Mouse (Mus musculus) spleen, postnatal 14 days (tissue): Measurements from ENCODE around the gene Tusc2.
"Not testable (repeated sequence)": the region's sequence is repeated elsewhere in the genome, so short reads cannot be mapped to it uniquely, and the experiment has no call there.

Experiments
- DNase-seq, 2 experiments: peaks; one replicate each; pipeline ENCODE4 v3.0.0; 2021 to 2022; ENCODE audit warnings: low spot score in 2 of 2

The Tusc2 gene

DNA sequence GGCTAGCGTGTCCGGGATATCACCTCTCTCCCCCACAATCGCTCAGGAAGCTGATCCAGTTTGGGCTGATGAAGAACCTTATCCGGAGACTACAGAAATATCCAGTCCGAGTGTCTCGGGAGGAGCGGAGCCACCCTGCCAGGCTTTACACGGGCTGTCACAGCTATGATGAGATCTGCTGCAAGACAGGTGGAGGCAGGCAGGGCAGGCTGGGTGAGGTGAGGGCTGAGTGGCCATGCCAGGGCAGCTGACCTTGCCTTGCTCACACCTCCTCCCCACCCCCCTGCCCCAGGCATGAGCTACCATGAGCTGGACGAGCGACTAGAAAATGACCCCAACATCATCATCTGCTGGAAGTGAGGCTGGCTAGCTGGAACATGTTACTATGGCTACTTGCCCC is 17.9 kb upstream of the Tusc2 start:
- no peak for DNase-seq

DNA sequence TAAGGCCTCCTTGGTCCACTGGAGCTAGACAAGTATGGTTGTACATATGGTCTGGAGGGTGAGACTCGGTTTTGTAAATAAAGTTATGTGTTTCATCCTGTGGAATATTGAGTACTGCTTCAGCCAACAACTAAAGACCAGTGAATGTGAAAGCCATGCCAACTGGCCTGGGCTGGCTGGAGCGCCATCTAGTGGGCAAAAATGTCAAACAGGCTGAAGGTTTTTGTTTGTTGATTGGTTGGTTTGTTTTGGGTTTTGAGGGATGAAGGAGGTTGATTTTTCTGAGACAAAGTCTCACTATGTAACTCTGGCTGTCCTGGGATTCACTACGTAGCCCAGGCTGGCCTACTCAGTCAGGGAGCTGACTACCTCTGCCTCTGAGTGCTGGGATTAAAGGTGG is 17.5 kb upstream of the Tusc2 start:
- peak; percentile 56 to 80 for DNase-seq

DNA sequence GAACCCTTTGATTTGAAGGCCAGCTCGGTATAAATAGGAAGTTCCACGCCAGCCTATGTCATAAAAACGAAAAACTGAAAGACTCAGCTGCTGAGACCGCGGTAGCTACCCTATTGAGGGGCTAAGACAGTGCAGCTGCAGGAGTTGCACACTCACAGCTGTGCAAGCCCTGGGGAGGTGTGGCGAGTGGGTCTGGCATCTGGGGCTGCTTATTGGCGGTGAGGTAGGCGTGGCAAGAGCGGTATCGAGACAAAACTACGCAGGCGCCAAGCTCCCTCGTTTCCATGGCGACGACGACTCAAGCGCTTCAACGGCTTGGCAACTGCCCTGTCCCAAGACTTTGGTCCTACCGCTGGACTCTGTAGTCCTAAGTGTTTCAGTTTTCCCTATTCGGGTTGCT is 16.0 kb upstream of the Tusc2 start, which contains the start of gene Zmynd10:
TSS of gene Zmynd10 (plus strand) at position 273 of the 400 bp plus-strand sequence.
- peak; percentile 69 to 82 for DNase-seq

GRCm38 (mm10) chr9:107547957-107548356 is 15.1 kb upstream of the Tusc2 start:
- DNase-seq: no peak

DNA sequence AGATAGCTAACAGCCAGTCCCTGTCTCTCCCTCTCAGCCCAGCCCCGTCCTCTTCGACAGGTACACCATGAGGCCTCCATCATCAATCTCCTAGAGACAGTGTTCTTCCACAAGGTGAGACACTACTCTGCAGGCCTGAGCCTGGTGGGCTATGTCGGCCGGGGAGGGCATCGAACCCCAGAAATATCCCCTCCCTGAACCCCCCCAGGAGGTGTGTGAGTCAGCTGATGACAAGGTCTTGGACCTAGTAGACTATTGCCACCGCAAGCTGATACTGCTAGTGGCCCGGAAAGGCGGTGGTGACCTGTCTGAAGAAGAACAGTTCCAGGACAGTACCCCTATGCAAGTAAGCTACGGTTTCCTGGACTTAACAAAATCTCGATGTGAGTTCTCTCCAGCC is 14.2 kb upstream of the Tusc2 start:
- DNase-seq: no peak

- DNase-seq: no peak
Observed at GRCm38 (mm10) chr9:107549297-107550074, 13.6 kb upstream of the Tusc2 start.

DNA sequence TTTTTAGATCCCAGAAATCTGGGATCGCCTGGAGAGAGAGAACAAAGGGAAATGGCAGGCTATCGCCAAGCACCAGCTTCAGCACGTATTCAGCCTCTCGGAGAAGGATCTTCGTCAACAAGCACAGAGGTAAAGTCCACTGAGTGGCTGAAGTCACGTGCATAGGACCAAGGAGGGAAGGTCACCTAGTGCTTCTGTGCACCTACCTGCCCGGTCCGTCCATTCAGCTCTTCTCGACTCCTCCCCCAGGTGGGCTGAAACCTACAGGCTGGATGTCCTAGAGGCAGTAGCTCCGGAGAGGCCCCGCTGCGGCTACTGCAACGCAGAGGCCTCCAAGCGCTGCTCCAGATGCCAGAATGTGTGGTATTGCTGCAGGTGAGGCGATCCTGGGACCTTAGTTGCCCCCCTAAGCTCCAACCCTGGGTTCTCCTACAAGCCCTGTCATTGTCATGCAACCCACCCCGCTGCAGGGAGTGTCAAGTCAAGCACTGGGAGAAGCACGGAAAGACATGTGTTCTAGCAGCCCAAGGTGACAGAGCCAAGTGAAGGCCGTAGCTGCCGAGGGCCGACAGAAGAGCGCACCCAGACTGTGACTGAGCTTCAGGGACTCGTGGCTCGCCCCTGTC is 12.5 kb upstream of the Tusc2 start:
- no peak for DNase-seq

DNA sequence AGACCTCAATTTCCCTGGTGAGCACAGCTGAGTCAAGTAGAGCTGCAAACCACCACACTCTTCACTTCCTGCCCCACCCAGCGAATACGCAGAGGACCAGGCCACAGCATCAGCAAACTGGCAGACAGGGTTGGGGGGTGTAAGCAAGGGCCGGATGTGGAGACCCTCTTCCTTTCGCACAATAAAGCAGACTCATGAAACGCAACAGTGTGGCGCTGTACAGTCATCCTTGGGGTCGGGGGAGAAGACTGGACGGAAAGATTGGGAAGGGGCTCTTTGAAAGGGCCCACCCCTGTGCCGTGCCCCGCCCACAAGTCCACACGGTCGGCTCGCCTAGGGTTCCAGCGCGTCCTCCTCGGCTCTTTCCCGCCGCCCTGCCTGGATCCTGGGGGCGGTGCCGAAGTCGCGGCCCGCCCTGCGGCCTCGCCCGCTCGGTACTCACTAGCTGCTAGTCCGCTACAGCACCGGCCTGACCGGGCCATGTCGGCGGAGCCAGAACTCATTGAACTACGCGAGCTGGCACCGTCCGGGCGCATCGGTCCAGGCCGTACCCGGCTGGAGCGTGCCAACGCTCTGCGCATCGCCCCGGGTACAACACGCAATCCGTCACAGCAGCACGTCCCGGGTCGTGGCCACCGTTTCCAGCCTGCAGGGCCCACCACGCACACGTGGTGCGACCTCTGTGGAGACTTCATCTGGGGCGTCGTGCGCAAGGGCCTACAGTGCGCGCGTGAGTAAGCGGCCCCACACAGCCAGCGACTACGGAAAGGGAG is 11.8 kb upstream of the Tusc2 start, which contains the start of gene Rassf1:
TSS of gene Rassf1 (plus strand) at position 439 of the 773 bp plus-strand sequence.
- peak; percentile 39 to 50 for DNase-seq

- no peak for DNase-seq
Observed at GRCm38 (mm10) chr9:107551890-107552355, 11.1 kb upstream of the Tusc2 start.

GRCm38 (mm10) chr9:107552690-107553393 is 10.2 kb upstream of the Tusc2 start:
- DNase-seq: no peak

- DNase-seq: peak in 1 of 2 experiments; percentile 41
Observed at GRCm38 (mm10) chr9:107553541-107554318, 9.3 kb upstream of the Tusc2 start.

GRCm38 (mm10) chr9:107554319-107554825 is 8.7 kb upstream of the Tusc2 start:
- DNase-seq: peak; percentile 90 to 92

GRCm38 (mm10) chr9:107555031-107555457 is 8.0 kb upstream of the Tusc2 start:
- DNase-seq: peak in 1 of 2 experiments; percentile 40

DNA sequence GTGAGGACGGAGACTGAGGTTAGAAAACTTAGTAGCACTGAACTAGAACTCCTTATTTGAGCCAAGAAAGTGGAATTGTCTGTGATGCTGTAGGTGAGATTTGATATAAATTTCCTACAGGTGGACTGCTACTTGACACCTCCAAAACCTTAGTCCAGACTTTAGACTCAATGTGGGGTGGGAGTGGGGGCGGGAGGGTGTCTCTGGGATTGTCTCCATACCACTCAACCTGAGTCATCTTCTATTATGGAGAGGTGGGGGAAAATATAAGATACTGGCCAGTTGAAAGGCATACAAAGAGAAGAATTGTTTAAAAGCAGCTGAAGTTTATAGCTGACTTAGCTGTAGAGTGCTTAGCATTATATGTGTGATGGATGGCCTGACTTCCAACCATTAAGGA is 7.4 kb upstream of the Tusc2 start:
- no peak for DNase-seq

- DNase-seq: no peak
Observed at GRCm38 (mm10) chr9:107556346-107556745, 6.7 kb upstream of the Tusc2 start.

DNA sequence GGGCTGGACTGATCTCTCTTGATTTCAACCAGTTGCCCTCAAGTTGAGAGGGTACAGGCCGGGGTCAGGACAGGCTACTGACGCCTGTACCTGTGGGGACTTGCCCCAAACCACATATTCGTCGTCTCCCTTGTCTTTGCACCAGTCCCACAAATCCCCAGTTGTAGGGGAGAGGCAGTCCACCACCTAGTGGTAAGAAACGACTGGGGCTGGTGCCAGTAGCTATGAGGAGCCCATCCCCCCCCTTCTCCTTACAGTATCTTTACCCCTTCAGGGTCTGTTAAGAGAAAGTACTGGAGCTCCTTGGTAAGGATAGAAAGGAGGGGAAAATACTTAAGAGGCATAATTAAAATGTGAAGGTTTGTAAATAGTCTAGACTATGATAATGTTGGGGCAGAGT is 2.5 kb downstream of the Tusc2 start:
- DNase-seq: not testable (repeated sequence)

GRCm38 (mm10) chr9:107566041-107566709 is 3.1 kb downstream of the Tusc2 start:
- DNase-seq: peak; percentile 81 to 87

DNA sequence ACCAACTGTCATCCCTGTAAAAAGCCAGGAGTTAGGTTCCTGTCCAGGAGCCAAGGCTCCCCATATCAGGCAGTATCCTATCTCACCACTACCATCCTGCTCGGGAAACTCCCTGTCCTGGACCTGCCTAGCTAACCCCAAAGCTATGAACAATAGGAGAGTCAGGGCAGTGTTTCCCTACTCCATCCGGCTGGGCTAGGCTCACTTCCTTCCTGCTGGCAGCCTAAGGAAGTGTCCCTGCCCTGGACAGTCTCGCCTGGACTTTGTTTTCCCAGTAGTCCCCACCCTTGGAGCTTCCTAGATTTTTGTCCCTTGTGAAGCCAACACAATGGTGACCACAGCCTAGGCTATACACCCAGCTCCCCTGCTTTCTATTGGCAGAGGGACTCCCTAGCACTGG is 3.8 kb downstream of the Tusc2 start:
- DNase-seq: no peak

DNA sequence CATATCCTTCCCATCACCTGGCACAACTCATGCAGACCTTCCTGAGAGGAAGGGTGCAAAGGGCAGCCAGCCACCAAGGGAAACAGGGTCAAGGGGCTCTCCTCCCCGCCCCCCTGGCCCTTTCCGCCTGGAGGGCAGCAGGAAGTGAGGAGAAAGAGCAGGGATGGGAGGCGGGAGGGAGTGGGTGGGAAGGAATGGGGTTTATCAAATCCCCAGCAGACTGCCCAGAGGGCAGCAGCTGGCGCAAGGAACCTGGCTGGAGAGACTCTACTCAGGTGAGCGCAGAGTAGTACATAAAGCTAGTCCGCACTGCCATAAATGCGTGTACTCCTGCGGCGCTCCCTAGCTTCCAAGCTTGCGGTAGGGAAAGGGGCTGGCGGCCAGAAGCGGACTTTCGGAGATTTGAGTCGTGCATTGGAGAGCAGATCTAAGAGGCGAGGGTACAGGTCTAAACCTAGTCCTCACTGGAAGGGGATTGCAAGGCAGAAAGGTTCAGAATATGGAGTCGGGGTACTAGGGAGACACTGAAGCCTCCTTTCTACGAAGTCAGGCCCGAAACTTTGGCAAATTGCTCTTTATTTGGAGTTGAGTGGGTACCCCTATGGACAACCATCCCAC is 4.8 kb downstream of the Tusc2 start, which contains the start of gene Hyal2:
TSS of gene Hyal2 (plus strand) at position 244 of the 618 bp plus-strand sequence.
- no peak for DNase-seq
